Mouse (Mus musculus) gastrocnemius, adult 18-20 months (tissue): ENCODE data around the gene Nacc1. TPM values are rescaled to one million over a fixed set of nuclear protein-coding genes. Genes with fewer than 3 reads are reported as not detected.

Experiments used
- DNase-seq: peaks from one replicate; pipeline ENCODE4 v3.0.0; 2021; ENCODE audit warnings: low spot score
- long read RNA-seq, 2 experiments: library from polyadenylated mRNA; stranded (forward); transcript quantifications; one replicate each; pipeline ENCODE4 v2.0.0; 2021
- total RNA-seq, 2 experiments: library from RNA; stranded (reverse); gene quantifications; 2 replicates each; pipeline ENCODE4 v1.2.3; 2021

The Nacc1 gene
- total RNA-seq = 10 to 100 TPM; 19.3 to 22.8 TPM
- long read RNA-seq, experiment 1, full-length matches to known transcripts = 13 of 45 reads
- long read RNA-seq, experiment 1, partial matches to known transcripts = 1 of 45 reads
- long read RNA-seq, experiment 1, other reads (novel, unspliced or antisense) = 31 of 45 reads
- long read RNA-seq, experiment 2, full-length matches to known transcripts = 8 of 17 reads
- long read RNA-seq, experiment 2, partial matches to known transcripts = 0 of 17 reads
- long read RNA-seq, experiment 2, other reads (novel, unspliced or antisense) = 9 of 17 reads

GRCm38 (mm10) chr8:84687705-84688100, at the start of gene Nacc1:
TSS of gene Nacc1 (minus strand) at chr8:84687862.
- peak; percentile 89 for DNase-seq

GRCm38 (mm10) chr8:84736521-84736920, 48.9 kb upstream of the Nacc1 start:
- no peak for DNase-seq

GRCm38 (mm10) chr8:84735597-84735996, 47.9 kb upstream of the Nacc1 start:
- peak; percentile 78 for DNase-seq

- DNase-seq = no peak
Observed at GRCm38 (mm10) chr8:84734680-84735079, 47.0 kb upstream of the Nacc1 start.

GRCm38 (mm10) chr8:84733959-84734358, 46.3 kb upstream of the Nacc1 start:
- no peak for DNase-seq

- DNase-seq = no peak
Observed at GRCm38 (mm10) chr8:84732996-84733395, 45.3 kb upstream of the Nacc1 start.

GRCm38 (mm10) chr8:84732545-84732944, 44.9 kb upstream of the Nacc1 start:
- DNase-seq = no peak

GRCm38 (mm10) chr8:84731371-84732177, 43.9 kb upstream of the Nacc1 start:
- no peak for DNase-seq

GRCm38 (mm10) chr8:84730541-84731370, 43.1 kb upstream of the Nacc1 start:
- peak; percentile 62 for DNase-seq

GRCm38 (mm10) chr8:84729921-84730362, 42.3 kb upstream of the Nacc1 start:
- no peak for DNase-seq

- no peak for DNase-seq
Observed at GRCm38 (mm10) chr8:84728474-84728873, 40.8 kb upstream of the Nacc1 start.

GRCm38 (mm10) chr8:84725941-84726259, 38.2 kb upstream of the Nacc1 start:
- DNase-seq = peak; percentile 68

GRCm38 (mm10) chr8:84725246-84725940, 37.7 kb upstream of the Nacc1 start:
- DNase-seq = no peak

- DNase-seq = no peak
Observed at GRCm38 (mm10) chr8:84724683-84725082, 37.0 kb upstream of the Nacc1 start.

GRCm38 (mm10) chr8:84723571-84723900, 35.9 kb upstream of the Nacc1 start:
- DNase-seq = no peak

- peak; percentile 78 for DNase-seq
Observed at GRCm38 (mm10) chr8:84722850-84723570, 35.3 kb upstream of the Nacc1 start, which contains the start of gene G430095P16Rik. TSS of gene G430095P16Rik (plus strand) at chr8:84723007.

GRCm38 (mm10) chr8:84722530-84722849, 34.8 kb upstream of the Nacc1 start:
- no peak for DNase-seq

GRCm38 (mm10) chr8:84718959-84719690, 31.5 kb upstream of the Nacc1 start:
- no peak for DNase-seq

GRCm38 (mm10) chr8:84718476-84718875, 30.8 kb upstream of the Nacc1 start:
- peak; percentile 84 for DNase-seq

- DNase-seq = no peak
Observed at GRCm38 (mm10) chr8:84716790-84717189, 29.1 kb upstream of the Nacc1 start.
